Mouse (Mus musculus) limb, embryonic 12.5 days (tissue): Measurements from ENCODE around the gene Esrp2. TPM values are rescaled to one million over a fixed set of nuclear protein-coding genes. Genes with fewer than 3 reads are reported as not detected.

Experiments used
- ATAC-seq: fragments of 200-750 bp; cut with Nextera tagmentation; 2 replicates; pipeline ENCODE4 v1.8.0; 2017; ENCODE audit warnings: low read depth, moderate TSS enrichment; ENCODE audit not compliant: insufficient number of reproducible peaks, insufficient read depth, low FRiP score, low TSS enrichment
- H3K27ac ChIP-seq: fragments of 300-500 bp; sonication (generic); 2 replicates; pipeline ENCODE4 v1.5.1; 2016; ENCODE audit warnings: mild to moderate bottlenecking, moderate library complexity
- H3K27me3 ChIP-seq: fragments of 300-500 bp; sonication (generic); 2 replicates; pipeline ENCODE4 v1.6.1; 2016; ENCODE audit warnings: mild to moderate bottlenecking, moderate library complexity
- H3K36me3 ChIP-seq: fragments of 300-500 bp; sonication (generic); 2 replicates; pipeline ENCODE4 v1.6.1; 2016; ENCODE audit warnings: mild to moderate bottlenecking, moderate library complexity
- H3K4me1 ChIP-seq: fragments of 300-500 bp; sonication (generic); replicated peaks from 2 replicates; pipeline ENCODE4 v1.6.1; 2016
- H3K4me2 ChIP-seq: fragments of 300-500 bp; sonication (generic); 2 replicates; pipeline ENCODE4 v1.6.1; 2016; ENCODE audit warnings: mild to moderate bottlenecking, moderate library complexity
- H3K4me3 ChIP-seq: fragments of 300-500 bp; sonication (generic); replicated peaks from 2 replicates; pipeline ENCODE4 v1.5.1; 2016; ENCODE audit warnings: mild to moderate bottlenecking
- H3K9ac ChIP-seq: fragments of 300-500 bp; sonication (generic); replicated peaks from 2 replicates; pipeline ENCODE4 v1.6.1; 2016; ENCODE audit warnings: mild to moderate bottlenecking, moderate library complexity
- H3K9me3 ChIP-seq: fragments of 300-500 bp; sonication (generic); 2 replicates; pipeline ENCODE4 v1.6.1; 2016; ENCODE audit warnings: mild to moderate bottlenecking, moderate library complexity
- WGBS: fragments of 180-500 bp; shearing (Covaris S2); methylation state at CpG from one replicate; pipeline ENCODE4 v1.1.7; 2016; 5-methylcytosine and 5-hydroxymethylcytosine counted together
- polyA plus RNA-seq: library from polyadenylated mRNA; unstranded; fragments of >200 nt; fragmentation: Nextera tagmentation; extraction: Ambion mirVana; gene quantifications from 2 replicates; pipeline ENCODE4 v1.2.1, GENCODE M21; 2016

Esrp2 gene
- polyA plus RNA-seq, 1 experiment from 2014 or later: 7.4 TPM

GRCm38 (mm10) chr8:106132356-106132755 lies 4.4 kb downstream of the Esrp2 start:
- H3K27me3 ChIP-seq: peaks cover 56% of the 10 kb centered on the region
- peaks cover 61% of the 10 kb centered on the region for H3K36me3 ChIP-seq
- no peak overlapping the region for H3K27ac ChIP-seq
- ATAC-seq: no peak
- H3K9me3 ChIP-seq: no peaks in the 10 kb centered on the region
- no peak overlapping the region for H3K4me2 ChIP-seq
- H3K9ac ChIP-seq: no peak overlapping the region
- H3K4me1 ChIP-seq: peaks cover 29% of the 10 kb centered on the region
- no peak overlapping the region for H3K4me3 ChIP-seq
- 91% methylated on average over 11 of the region's 11 CpGs for WGBS

- WGBS: 93% methylated on average over 7 of the region's 7 CpGs
These were observed 5.1 kb downstream of the Esrp2 start for GRCm38 (mm10) chr8:106131488-106132222.

GRCm38 (mm10) chr8:106131021-106131420 lies 5.8 kb downstream of the Esrp2 start:
- peaks cover 73% of the 10 kb centered on the region for H3K36me3 ChIP-seq
- no peak for ATAC-seq
- 87% methylated on average over 4 of the region's 4 CpGs for WGBS
- no peak overlapping the region for H3K4me2 ChIP-seq
- H3K9me3 ChIP-seq: no peaks in the 10 kb centered on the region
- no peak overlapping the region for H3K27ac ChIP-seq
- peaks cover 16% of the 10 kb centered on the region for H3K4me1 ChIP-seq
- H3K27me3 ChIP-seq: peaks cover 42% of the 10 kb centered on the region
- no peak overlapping the region for H3K9ac ChIP-seq
- H3K4me3 ChIP-seq: no peak overlapping the region

More at GRCm38 (mm10) chr8:106131488-106132222, 5.1 kb downstream of the Esrp2 start:
- H3K4me1 ChIP-seq: peaks cover 22% of the 10 kb centered on the region
- no peak overlapping the region for H3K27ac ChIP-seq
- no peak overlapping the region for H3K4me3 ChIP-seq
- H3K9me3 ChIP-seq: no peaks in the 10 kb centered on the region
- peaks cover 49% of the 10 kb centered on the region for H3K27me3 ChIP-seq
- no peak overlapping the region for H3K4me2 ChIP-seq
- no peak for ATAC-seq
- H3K9ac ChIP-seq: no peak overlapping the region
- H3K36me3 ChIP-seq: peaks cover 68% of the 10 kb centered on the region

- WGBS: 80% methylated on average over 2 of the region's 2 CpGs
- peaks cover 12% of the 10 kb centered on the region for H3K4me1 ChIP-seq
- H3K9me3 ChIP-seq: no peaks in the 10 kb centered on the region
- H3K36me3 ChIP-seq: peaks cover 75% of the 10 kb centered on the region
- H3K27ac ChIP-seq: no peak overlapping the region
- ATAC-seq: no peak
- no peak overlapping the region for H3K4me3 ChIP-seq
- no peak overlapping the region for H3K4me2 ChIP-seq
- peaks cover 37% of the 10 kb centered on the region for H3K27me3 ChIP-seq
- H3K9ac ChIP-seq: no peak overlapping the region
These were observed 6.3 kb downstream of the Esrp2 start for GRCm38 (mm10) chr8:106130505-106130904.

GRCm38 (mm10) chr8:106129997-106130396 lies 6.8 kb downstream of the Esrp2 start:
- no peak for ATAC-seq
- WGBS: 82% methylated on average over 2 of the region's 2 CpGs
- Histone ChIP-seq H3K4me3 (no peak overlapping the region), H3K27ac (no peak overlapping the region), H3K4me1 (peaks cover 6% of the 10 kb centered on the region), H3K27me3 (peaks cover 32% of the 10 kb centered on the region), H3K9ac (no peak overlapping the region), H3K9me3 (no peaks in the 10 kb centered on the region), H3K36me3 (peaks cover 76% of the 10 kb centered on the region), H3K4me2 (no peak overlapping the region)

- peaks cover under 1% of the 10 kb centered on the region; the same call in 1 of the 2 replicates for H3K4me1 ChIP-seq
- H3K9ac ChIP-seq: no peak overlapping the region
- no peak for ATAC-seq
- H3K27me3 ChIP-seq: peaks cover 26% of the 10 kb centered on the region
- no peak overlapping the region for H3K4me2 ChIP-seq
- peaks cover 80% of the 10 kb centered on the region for H3K36me3 ChIP-seq
- no peaks in the 10 kb centered on the region for H3K9me3 ChIP-seq
- H3K4me3 ChIP-seq: no peak overlapping the region
- H3K27ac ChIP-seq: no peak overlapping the region
These were observed 7.4 kb downstream of the Esrp2 start for GRCm38 (mm10) chr8:106129232-106129930.

- no peaks in the 10 kb centered on the region for H3K4me1 ChIP-seq
- H3K4me2 ChIP-seq: no peak overlapping the region
- H3K9ac ChIP-seq: no peak overlapping the region
- no peak overlapping the region for H3K27ac ChIP-seq
- H3K9me3 ChIP-seq: no peaks in the 10 kb centered on the region
- ATAC-seq: no peak
- WGBS: 87% methylated on average over 10 of the region's 10 CpGs
- H3K4me3 ChIP-seq: no peak overlapping the region
- peaks cover 12% of the 10 kb centered on the region for H3K27me3 ChIP-seq
- peaks cover 82% of the 10 kb centered on the region for H3K36me3 ChIP-seq
These were observed 8.8 kb downstream of the Esrp2 start for GRCm38 (mm10) chr8:106127882-106128410.

- peaks cover 73% of the 10 kb centered on the region for H3K36me3 ChIP-seq
These were observed 9.7 kb downstream of the Esrp2 start for GRCm38 (mm10) chr8:106127054-106127453.

GRCm38 (mm10) chr8:106126055-106126454 lies 10.7 kb downstream of the Esrp2 start:
- no peak overlapping the region for H3K27ac ChIP-seq
- no peak for ATAC-seq

More at GRCm38 (mm10) chr8:106127054-106127453, 9.7 kb downstream of the Esrp2 start:
- H3K4me1 ChIP-seq: no peaks in the 10 kb centered on the region
- ATAC-seq: no peak
- H3K4me2 ChIP-seq: no peak overlapping the region
- H3K27ac ChIP-seq: no peak overlapping the region
- H3K27me3 ChIP-seq: peaks cover 3% of the 10 kb centered on the region
- no peak overlapping the region for H3K9ac ChIP-seq
- no peak overlapping the region for H3K4me3 ChIP-seq
- H3K9me3 ChIP-seq: no peaks in the 10 kb centered on the region
- 74% methylated on average over 3 of the region's 3 CpGs for WGBS

GRCm38 (mm10) chr8:106123443-106123842 lies 13.3 kb downstream of the Esrp2 start:
- Histone ChIP-seq H3K27me3 (no peaks in the 10 kb centered on the region), H3K4me2 (no peak overlapping the region), H3K9me3 (no peaks in the 10 kb centered on the region), H3K4me3 (no peak overlapping the region), H3K4me1 (no peaks in the 10 kb centered on the region), H3K9ac (no peak overlapping the region), H3K27ac (no peak overlapping the region), H3K36me3 (peaks cover 60% of the 10 kb centered on the region)
- no peak for ATAC-seq
- 92% methylated on average over 3 of the region's 3 CpGs for WGBS

More at GRCm38 (mm10) chr8:106126055-106126454, 10.7 kb downstream of the Esrp2 start:
- Histone ChIP-seq H3K36me3 (peaks cover 68% of the 10 kb centered on the region), H3K4me3 (no peak overlapping the region), H3K4me2 (no peak overlapping the region), H3K27me3 (no peaks in the 10 kb centered on the region), H3K9ac (no peak overlapping the region), H3K9me3 (no peaks in the 10 kb centered on the region), H3K4me1 (no peaks in the 10 kb centered on the region)
- WGBS: 100% methylated on average over 1 of the region's 1 CpGs

- no peaks in the 10 kb centered on the region for H3K27me3 ChIP-seq
- no peaks in the 10 kb centered on the region for H3K4me1 ChIP-seq
- H3K9me3 ChIP-seq: no peaks in the 10 kb centered on the region
- H3K27ac ChIP-seq: no peak overlapping the region
- no peak for ATAC-seq
- H3K9ac ChIP-seq: no peak overlapping the region
- peaks cover 61% of the 10 kb centered on the region for H3K36me3 ChIP-seq
- 96% methylated on average over 3 of the region's 3 CpGs for WGBS
- H3K4me3 ChIP-seq: no peak overlapping the region
- no peak overlapping the region for H3K4me2 ChIP-seq
These were observed 20.9 kb downstream of the Esrp2 start for GRCm38 (mm10) chr8:106115897-106116296.
